Mouse (Mus musculus) embryonic facial prominence, embryonic 10.5 days (tissue): ENCODE results near the gene Nwd2. TPM values are rescaled to one million over a fixed set of nuclear protein-coding genes. Genes with fewer than 3 reads are reported as not detected.

Experiments
- DNase-seq: peaks from one replicate; pipeline ENCODE4 v3.0.0-alpha.2; 2017; ENCODE audit warnings: low spot score
- H3K27ac ChIP-seq: fragments of 300-500 bp; sonication (generic); replicated peaks from 2 replicates; pipeline ENCODE4 v1.5.1; 2016; ENCODE audit warnings: mild to moderate bottlenecking
- H3K27me3 ChIP-seq: fragments of 300-500 bp; sonication (generic); replicated peaks from 2 replicates; pipeline ENCODE4 v1.6.1; 2016; ENCODE audit warnings: low read depth, mild to moderate bottlenecking; ENCODE audit not compliant: poor library complexity, severe bottlenecking
- H3K36me3 ChIP-seq: fragments of 300-500 bp; sonication (generic); replicated peaks from 2 replicates; pipeline ENCODE4 v1.6.1; 2016; ENCODE audit warnings: mild to moderate bottlenecking, moderate library complexity
- H3K4me1 ChIP-seq: fragments of 300-500 bp; sonication (generic); 2 replicates; pipeline ENCODE4 v1.6.1; 2016
- H3K4me3 ChIP-seq: fragments of 300-500 bp; sonication (generic); 2 replicates; pipeline ENCODE4 v1.5.1; 2016; ENCODE audit warnings: mild to moderate bottlenecking, moderate library complexity
- H3K9me3 ChIP-seq: fragments of 300-500 bp; sonication (generic); 2 replicates; pipeline ENCODE4 v1.6.1; 2016; ENCODE audit warnings: mild to moderate bottlenecking
- WGBS: fragments of 180-500 bp; shearing (Covaris S2); methylation state at CpG from one replicate; pipeline ENCODE4 v1.1.7; 2016; 5-methylcytosine and 5-hydroxymethylcytosine counted together
- polyA plus RNA-seq: library from polyadenylated mRNA; unstranded; fragments of >200 nt; fragmentation: Nextera tagmentation; extraction: Ambion mirVana; gene quantifications from 2 replicates; pipeline ENCODE4 v1.2.1, GENCODE M21; 2016

Gene Nwd2
- polyA plus RNA-seq, 1 experiment from 2014 or later, result 0.77 TPM

- no peaks in the 10 kb centered on the region for H3K4me1 ChIP-seq
- no peaks in the 10 kb centered on the region for H3K27me3 ChIP-seq
- H3K27ac ChIP-seq, result no peak overlapping the region
- whole genome bisulfite sequencing, result 90% methylated on average over 2 of the region's 2 CpGs
- no peak for DNase-seq
- no peak overlapping the region for H3K4me3 ChIP-seq
- H3K9me3 ChIP-seq, result no peaks in the 10 kb centered on the region
- no peaks in the 10 kb centered on the region for H3K36me3 ChIP-seq
Measured at GRCm38 (mm10) chr5:63675934-63676333, 27.0 kb downstream of the Nwd2 start.

DNA sequence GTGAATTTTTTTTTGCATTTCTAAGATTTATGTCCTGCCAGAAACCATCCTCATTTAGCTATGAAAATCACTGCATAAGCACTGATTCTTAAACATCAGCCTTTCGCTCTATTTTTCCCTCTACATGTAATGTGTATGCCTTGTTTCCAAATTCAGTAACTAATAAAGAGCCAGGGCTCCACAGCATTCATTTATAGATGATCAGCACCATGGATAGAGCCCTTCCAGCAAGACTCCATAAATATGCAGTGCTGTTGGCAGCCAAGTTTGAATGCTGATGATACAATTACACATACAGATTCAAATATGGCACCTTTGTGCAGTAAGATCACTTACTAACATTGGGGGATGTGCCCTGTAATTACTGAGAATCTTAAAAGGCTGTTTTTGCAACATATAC is 40.2 kb downstream of the Nwd2 start:
- DNase-seq, result no peak
- Histone ChIP-seq H3K27ac (no peak overlapping the region), H3K27me3 (no peaks in the 10 kb centered on the region), H3K9me3 (no peaks in the 10 kb centered on the region), H3K4me3 (no peak overlapping the region), H3K36me3 (no peaks in the 10 kb centered on the region), H3K4me1 (no peaks in the 10 kb centered on the region)
- WGBS, result 80% methylated on average over 1 of the region's 1 CpGs

GRCm38 (mm10) chr5:63696784-63697183 is 47.9 kb downstream of the Nwd2 start:
- H3K4me1 ChIP-seq, result no peaks in the 10 kb centered on the region
- H3K4me3 ChIP-seq, result no peak overlapping the region
- no peaks in the 10 kb centered on the region for H3K9me3 ChIP-seq
- 91% methylated on average over 2 of the region's 2 CpGs for WGBS
- no peaks in the 10 kb centered on the region for H3K27me3 ChIP-seq
- H3K36me3 ChIP-seq, result no peaks in the 10 kb centered on the region
- H3K27ac ChIP-seq, result no peak overlapping the region
- DNase-seq, result no peak

GRCm38 (mm10) chr5:63697196-63697595 is 48.3 kb downstream of the Nwd2 start:
- H3K4me1 ChIP-seq, result no peaks in the 10 kb centered on the region
- H3K27me3 ChIP-seq, result no peaks in the 10 kb centered on the region
- no peak overlapping the region for H3K4me3 ChIP-seq
- 76% methylated on average over 5 of the region's 5 CpGs for WGBS
- no peaks in the 10 kb centered on the region for H3K36me3 ChIP-seq
- DNase-seq, result no peak
- H3K9me3 ChIP-seq, result no peaks in the 10 kb centered on the region
- no peak overlapping the region for H3K27ac ChIP-seq

DNA sequence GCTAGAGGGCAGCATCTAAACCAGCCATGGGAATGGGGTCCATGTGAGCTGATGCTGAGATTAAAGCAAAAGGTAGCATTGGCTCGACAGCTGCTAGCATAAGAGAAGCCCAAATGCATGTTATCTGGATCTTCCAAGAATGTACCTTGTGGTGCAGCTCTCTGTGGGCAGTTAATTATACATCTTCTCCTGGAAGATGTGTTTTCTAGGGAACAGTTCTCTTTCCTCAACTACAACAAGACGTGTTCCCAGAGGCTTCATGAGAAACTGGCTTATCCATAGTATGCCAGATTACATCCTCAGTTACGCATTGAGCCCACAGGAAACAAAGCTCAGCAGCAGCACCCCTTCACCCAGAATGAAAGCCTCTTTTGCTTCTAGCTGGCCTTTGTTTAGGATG is 80.1 kb downstream of the Nwd2 start:
- no peak overlapping the region for H3K4me3 ChIP-seq
- no peaks in the 10 kb centered on the region for H3K27me3 ChIP-seq
- H3K9me3 ChIP-seq, result no peaks in the 10 kb centered on the region
- no peaks in the 10 kb centered on the region for H3K4me1 ChIP-seq
- 78% methylated on average over 3 of the region's 3 CpGs for WGBS
- H3K27ac ChIP-seq, result no peak overlapping the region
- H3K36me3 ChIP-seq, result no peaks in the 10 kb centered on the region
- DNase-seq, result no peak

- WGBS, result 76% methylated on average over 7 of the region's 7 CpGs
- H3K36me3 ChIP-seq, result no peaks in the 10 kb centered on the region
- H3K4me1 ChIP-seq, result no peaks in the 10 kb centered on the region
- no peaks in the 10 kb centered on the region for H3K9me3 ChIP-seq
- DNase-seq, result no peak
- H3K27me3 ChIP-seq, result no peaks in the 10 kb centered on the region
- H3K4me3 ChIP-seq, result no peak overlapping the region
- H3K27ac ChIP-seq, result no peak overlapping the region
Measured at GRCm38 (mm10) chr5:63735521-63735920, 86.6 kb downstream of the Nwd2 start.

DNA sequence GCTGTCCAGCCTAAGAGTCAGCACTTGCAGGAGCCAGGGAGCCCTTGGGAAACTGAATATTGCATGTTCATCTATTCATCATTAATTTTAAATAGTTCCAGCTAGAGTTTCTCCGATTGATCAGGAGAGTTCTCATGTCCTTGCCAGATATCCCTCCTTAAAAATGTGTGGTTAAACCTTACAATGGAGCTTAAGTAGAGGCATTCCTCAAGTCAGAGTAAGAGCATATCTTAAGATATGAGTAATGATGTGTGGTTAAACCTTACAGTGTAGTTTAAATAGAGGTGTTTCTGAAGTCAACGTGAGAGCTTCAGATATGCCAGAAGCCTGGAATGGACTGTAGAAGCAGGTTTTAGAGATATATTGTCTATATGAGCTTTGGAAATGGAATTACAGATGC is 94.5 kb downstream of the Nwd2 start:
- Histone ChIP-seq H3K9me3 (no peaks in the 10 kb centered on the region), H3K27ac (no peak overlapping the region), H3K4me3 (no peak overlapping the region), H3K4me1 (no peaks in the 10 kb centered on the region), H3K36me3 (no peaks in the 10 kb centered on the region), H3K27me3 (no peaks in the 10 kb centered on the region)
- no peak for DNase-seq
- WGBS, result 94% methylated on average over 2 of the region's 2 CpGs

- Histone ChIP-seq H3K4me3 (no peak overlapping the region), H3K4me1 (no peaks in the 10 kb centered on the region), H3K27ac (no peak overlapping the region), H3K27me3 (no peaks in the 10 kb centered on the region), H3K36me3 (no peaks in the 10 kb centered on the region), H3K9me3 (no peaks in the 10 kb centered on the region)
- DNase-seq, result no peak
- WGBS, result 74% methylated on average over 2 of the region's 2 CpGs
Measured at GRCm38 (mm10) chr5:63748299-63748698, 99.4 kb downstream of the Nwd2 start.

DNA sequence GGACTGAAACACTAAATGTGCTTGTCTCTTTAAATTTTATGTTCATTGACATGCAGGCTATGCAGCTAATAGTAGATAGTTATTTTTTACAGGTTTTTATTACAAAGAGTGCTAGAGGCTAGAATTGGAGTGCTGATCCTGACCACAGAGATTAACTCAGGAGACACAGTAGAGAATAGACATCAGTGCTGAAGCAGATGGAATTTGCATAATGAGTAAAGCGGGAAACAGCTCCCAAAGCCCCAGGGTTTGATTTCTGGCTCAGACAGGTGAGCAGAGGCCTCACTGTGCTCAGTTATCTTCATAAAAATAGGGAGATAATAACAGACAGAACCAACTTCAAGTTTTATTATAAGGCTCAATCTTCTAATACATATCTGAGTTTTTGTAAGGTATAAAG is 99.9 kb downstream of the Nwd2 start:
- WGBS, result 77% methylated on average over 1 of the region's 1 CpGs
- no peaks in the 10 kb centered on the region for H3K4me1 ChIP-seq
- no peaks in the 10 kb centered on the region for H3K27me3 ChIP-seq
- no peak overlapping the region for H3K27ac ChIP-seq
- no peak overlapping the region for H3K4me3 ChIP-seq
- H3K9me3 ChIP-seq, result no peaks in the 10 kb centered on the region
- H3K36me3 ChIP-seq, result no peaks in the 10 kb centered on the region
- DNase-seq, result no peak

- no peaks in the 10 kb centered on the region for H3K27me3 ChIP-seq
- H3K36me3 ChIP-seq, result no peaks in the 10 kb centered on the region
- 73% methylated on average over 5 of the region's 5 CpGs for WGBS
- no peaks in the 10 kb centered on the region for H3K9me3 ChIP-seq
- H3K4me3 ChIP-seq, result no peak overlapping the region
- no peak overlapping the region for H3K27ac ChIP-seq
- no peaks in the 10 kb centered on the region for H3K4me1 ChIP-seq
- no peak for DNase-seq
Measured at GRCm38 (mm10) chr5:63755092-63755761, 106.3 kb downstream of the Nwd2 start.

GRCm38 (mm10) chr5:63755938-63756337 is 107.0 kb downstream of the Nwd2 start:
- H3K4me1 ChIP-seq, result no peaks in the 10 kb centered on the region
- H3K27ac ChIP-seq, result no peak overlapping the region
- DNase-seq, result no peak
- WGBS, result 86% methylated on average over 3 of the region's 3 CpGs
- H3K9me3 ChIP-seq, result no peaks in the 10 kb centered on the region
- H3K36me3 ChIP-seq, result no peaks in the 10 kb centered on the region
- H3K4me3 ChIP-seq, result no peak overlapping the region
- no peaks in the 10 kb centered on the region for H3K27me3 ChIP-seq

DNA sequence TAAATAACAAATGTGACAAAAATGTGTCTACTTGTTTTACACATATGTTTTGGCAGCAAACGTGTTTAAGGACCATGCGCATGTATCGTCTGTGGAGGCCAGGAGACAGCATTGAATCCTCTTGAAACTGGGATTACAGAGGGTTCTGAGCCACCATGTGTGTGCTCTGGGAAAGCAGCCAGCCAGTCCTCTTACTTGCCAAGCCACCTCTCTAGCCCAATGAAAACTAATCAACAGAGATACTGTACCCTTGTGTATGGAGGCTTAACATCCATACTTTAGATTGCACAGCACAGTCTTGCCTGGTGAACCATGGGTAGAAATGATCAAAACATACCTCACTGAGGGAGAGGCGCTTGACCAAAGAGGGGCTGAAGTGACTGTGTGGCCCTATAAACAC is 117.0 kb downstream of the Nwd2 start:
- DNase-seq, result no peak
- Histone ChIP-seq H3K27ac (no peak overlapping the region), H3K27me3 (no peaks in the 10 kb centered on the region), H3K4me1 (no peaks in the 10 kb centered on the region), H3K36me3 (no peaks in the 10 kb centered on the region), H3K4me3 (no peak overlapping the region), H3K9me3 (no peaks in the 10 kb centered on the region)
- 92% methylated on average over 4 of the region's 4 CpGs for WGBS

DNA sequence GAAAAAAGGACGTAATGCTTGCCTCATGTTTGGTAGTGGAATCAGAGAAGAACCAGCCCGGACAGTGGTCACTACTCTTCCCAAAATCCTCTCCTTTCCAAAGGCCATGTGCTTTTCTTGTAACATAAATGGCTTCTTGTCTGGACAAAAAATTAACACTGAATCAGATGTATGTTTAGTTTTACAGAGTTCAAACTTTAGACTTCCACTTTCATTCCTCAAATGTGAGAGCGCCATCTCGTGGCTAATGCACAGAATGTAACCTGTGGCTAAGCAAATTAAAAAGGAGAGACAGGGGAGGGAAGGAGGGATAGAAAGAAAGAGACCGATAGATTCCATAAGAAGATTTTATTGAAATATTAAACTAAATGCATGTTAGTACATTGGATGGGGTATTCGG is 117.8 kb downstream of the Nwd2 start:
- Histone ChIP-seq H3K27me3 (no peaks in the 10 kb centered on the region), H3K4me3 (no peak overlapping the region), H3K9me3 (no peaks in the 10 kb centered on the region), H3K4me1 (no peaks in the 10 kb centered on the region), H3K36me3 (no peaks in the 10 kb centered on the region), H3K27ac (no peak overlapping the region)
- peak; percentile 57 for DNase-seq
- WGBS, result 45% methylated on average over 6 of the region's 6 CpGs

- DNase-seq, result no peak
- Histone ChIP-seq H3K36me3 (no peaks in the 10 kb centered on the region), H3K27ac (no peak overlapping the region), H3K4me3 (no peak overlapping the region), H3K27me3 (no peaks in the 10 kb centered on the region), H3K4me1 (no peaks in the 10 kb centered on the region), H3K9me3 (no peaks in the 10 kb centered on the region)
- WGBS, result 81% methylated on average over 8 of the region's 8 CpGs
Measured at GRCm38 (mm10) chr5:63767464-63767863, 118.6 kb downstream of the Nwd2 start.
